Mouse (Mus musculus) lung, postnatal 36 days (tissue): ENCODE measurements around the gene Gabrb3.

Experiments
- DNase-seq: peaks from one replicate; pipeline ENCODE4 v3.0.0; 2022; ENCODE audit warnings: mixed read lengths

The Gabrb3 gene

DNA sequence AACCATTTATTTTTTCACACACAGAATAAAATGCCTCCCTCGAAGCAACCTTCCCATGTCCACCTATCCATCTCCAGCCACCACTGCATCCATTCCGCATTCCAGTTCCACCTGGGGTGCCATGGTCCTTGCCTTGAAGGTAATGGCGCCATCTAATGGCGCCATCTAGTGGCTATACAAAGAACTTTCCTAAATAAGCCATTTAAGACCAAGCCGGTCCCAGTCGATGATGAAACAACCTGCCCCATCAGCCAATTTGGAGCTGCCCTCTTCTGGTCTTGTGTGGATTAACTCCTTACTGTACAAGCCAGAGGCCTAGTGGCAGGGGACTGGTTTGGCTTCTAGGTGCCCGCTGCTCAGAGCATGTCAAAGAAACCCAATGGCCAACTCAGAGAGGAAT lies 119.1 kb downstream of the Gabrb3 start:
- no peak for DNase-seq

DNA sequence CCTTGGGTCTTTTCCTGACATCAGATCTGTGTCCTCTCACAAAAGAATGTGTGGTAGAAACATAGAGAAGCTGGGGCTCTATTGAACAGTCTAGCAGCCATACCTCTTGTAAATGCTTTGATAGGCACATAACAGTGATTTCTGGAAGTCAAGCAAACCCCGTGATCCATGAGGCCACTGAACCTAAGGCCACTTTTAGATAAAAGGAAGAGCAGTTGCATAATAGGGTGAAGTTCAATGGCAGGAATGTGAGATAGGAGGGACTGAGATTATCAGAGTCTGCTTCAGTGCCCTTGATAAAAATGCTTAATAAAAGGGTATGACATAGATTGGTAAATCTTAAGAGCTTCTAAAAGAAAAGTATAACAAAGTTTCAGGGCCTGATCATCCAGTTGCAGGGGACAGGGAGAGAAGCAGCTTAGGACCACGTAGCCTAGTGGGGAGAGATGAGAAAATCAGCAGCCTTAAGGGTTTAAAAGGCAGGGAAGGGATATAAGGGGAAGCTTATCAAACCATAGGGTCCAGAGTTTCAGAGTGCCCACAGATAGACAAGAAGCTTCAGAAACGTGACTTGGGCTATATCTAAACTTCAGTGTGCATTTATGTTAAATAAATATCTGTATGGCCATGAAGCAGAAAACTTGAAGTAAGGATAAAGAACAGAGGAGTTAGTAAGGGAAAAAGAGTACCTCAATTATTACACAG lies 141.4 kb downstream of the Gabrb3 start:
- no peak for DNase-seq

DNA sequence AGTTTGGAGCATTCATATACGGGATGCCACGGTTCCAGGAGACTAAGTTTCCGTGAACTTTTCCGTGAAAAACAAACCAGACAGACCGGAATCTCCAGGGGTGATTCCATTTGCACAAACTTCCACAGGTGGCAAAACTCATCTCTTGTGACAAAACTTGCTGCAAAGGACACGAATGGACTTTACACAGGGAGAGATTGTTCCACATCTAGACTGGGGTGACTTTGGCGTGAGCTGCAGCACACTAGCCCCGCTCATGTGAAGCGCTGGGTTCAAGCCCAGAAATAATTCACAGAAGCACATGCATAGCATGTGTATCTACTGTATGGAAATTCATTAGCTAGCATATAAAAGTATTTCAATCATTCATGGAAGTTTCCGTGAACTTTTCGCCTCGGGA lies 144.9 kb downstream of the Gabrb3 start:
- DNase-seq = no peak

DNA sequence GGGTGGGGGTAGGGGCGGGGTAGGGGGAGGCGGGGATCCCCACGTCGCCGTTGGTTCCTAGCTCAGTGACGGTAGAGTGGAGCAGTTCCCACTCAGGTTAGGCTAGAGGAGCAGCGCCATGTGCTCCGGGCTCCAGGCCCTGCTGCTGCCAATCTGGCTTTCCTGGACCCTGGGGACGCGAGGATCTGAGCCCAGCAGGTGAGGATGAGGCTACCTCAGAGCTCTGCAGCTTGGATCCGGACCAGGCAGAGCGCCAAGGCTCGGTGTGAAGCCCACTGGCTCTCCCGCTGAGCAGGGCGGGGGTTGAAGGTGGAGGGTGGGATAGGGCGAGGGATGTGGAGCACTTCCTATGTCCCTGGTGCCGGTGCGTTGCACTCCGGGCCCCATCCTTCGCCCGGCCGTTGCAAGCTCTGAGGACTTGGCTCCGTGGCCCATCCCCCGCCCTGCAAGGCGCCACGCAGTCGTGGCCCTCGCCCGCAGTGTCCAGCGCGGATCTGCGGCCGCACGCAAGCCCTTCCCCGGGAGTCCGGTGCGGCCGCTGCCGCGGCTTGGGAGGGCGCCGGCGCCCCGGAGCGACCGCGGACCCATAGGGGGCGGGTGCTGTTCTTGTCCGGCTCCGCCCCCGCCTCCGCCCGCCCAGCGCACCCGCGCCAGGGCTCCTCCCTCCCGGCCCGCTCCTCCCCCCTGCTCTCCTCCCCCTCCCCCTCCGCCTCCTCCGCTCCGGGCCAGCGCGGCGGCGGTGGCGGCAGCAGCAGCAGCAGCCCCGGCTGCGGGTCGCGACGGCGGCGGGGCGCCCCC lies 171.2 kb downstream of the Gabrb3 start:
- no peak for DNase-seq

DNA sequence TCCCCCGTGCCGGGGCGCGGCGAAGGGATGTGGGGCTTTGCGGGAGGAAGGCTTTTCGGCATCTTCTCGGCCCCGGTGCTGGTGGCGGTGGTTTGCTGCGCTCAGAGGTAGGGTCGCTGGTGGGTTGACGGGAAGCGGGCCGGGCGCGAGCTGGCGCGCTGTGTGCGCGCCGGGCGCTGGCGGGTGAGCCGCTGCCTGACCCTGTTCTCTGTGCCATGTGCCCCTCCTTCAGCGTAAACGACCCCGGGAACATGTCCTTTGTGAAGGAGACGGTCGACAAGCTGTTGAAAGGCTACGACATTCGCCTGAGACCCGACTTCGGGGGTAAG lies 171.7 kb downstream of the Gabrb3 start:
- no peak for DNase-seq

DNA sequence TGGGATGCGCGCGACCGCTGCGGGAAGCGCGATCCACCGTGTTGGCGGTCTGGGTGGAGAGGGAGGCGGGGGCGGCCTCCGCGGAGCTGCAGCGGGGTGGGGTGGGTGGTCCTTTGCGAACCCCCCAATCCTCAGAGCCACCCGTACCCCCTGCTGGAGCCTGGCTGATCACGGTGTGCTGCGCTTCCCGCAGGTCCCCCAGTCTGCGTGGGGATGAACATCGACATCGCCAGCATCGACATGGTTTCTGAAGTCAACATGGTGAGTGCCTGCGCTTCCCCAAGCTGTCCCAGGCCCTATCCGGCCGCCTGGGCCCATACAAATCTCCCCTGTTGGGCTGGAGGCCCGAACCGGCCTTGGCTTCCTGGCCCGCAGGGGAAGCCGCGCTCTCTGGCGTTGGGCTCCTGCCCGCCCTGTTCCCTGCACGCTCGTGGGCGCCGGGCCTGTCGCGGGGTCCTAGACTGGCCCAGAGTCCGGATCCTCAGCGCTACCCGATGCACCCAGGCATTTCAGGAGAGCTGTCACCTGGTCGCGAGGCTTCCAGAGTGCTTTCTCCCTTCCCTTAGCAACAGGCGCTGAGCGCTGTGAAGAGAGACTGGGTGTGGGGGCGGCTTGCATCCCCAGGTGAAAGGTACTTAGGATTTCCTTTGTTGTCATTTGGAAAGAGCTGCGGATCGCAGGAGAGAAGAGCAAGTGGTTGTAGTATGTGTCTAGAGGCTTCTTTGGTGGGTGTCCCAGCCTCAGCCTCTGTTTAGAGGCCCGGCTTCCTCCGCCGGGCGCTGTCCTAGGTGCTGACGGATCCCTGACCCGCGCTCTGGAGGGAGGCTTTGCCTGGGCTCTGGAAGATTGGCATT lies 172.3 kb downstream of the Gabrb3 start:
- DNase-seq = no peak

DNA sequence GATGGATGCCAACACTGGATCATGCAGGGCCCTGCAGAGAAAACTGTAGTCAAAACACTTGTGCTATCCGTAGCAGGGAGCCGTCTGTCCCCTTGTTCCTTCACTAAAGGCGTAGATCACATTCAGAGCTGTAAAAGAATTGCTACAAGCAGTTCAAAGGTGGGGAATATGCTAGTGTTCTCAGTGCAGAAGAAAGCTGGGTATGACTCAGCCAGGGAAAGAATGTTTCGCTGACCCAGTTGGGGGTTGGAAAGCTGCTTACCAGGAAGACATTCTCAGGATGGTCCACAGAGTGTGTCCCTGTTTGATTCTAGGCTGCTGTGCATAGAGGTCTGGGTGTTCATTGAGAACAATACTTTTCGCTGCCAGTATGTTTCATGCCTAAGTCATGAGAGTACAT lies 177.8 kb downstream of the Gabrb3 start:
- no peak for DNase-seq

DNA sequence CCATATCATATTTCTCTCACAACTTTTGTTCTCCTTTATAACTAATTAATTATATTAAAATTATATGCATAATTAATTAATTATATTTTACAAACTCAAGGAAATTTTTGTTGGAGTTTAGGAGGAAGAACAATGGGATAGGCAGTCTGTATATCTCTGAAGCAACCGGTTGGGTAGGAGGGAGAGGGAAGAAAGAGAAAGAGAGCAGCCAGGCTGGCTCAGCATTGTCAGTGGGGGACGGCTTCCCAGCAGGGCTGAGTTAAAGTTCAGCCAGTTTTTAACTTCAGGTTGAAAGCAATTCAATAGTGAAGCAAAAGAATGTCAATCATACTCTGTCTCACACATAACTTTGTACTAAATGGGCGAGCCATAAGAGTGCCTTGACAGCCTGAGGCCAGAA lies 199.2 kb downstream of the Gabrb3 start:
- DNase-seq = no peak

DNA sequence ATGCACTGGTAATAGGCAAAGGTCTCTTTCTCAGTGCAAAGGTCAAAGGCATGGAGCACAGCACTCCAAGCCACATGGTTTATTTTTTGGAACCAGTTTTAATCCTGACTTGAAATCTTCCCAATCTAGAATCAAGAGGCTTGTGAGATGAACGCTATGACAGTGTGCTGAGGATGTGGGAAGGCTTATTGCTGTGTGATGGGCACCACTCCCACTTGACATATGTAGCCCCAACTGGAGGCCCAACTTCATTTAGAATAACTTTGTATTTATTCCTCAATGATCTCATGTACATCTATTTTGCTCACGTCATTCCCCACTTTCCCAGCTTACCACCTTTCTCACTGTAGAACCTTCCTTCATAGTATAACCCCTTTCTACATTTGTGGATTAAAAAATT lies 200.5 kb downstream of the Gabrb3 start:
- no peak for DNase-seq

DNA sequence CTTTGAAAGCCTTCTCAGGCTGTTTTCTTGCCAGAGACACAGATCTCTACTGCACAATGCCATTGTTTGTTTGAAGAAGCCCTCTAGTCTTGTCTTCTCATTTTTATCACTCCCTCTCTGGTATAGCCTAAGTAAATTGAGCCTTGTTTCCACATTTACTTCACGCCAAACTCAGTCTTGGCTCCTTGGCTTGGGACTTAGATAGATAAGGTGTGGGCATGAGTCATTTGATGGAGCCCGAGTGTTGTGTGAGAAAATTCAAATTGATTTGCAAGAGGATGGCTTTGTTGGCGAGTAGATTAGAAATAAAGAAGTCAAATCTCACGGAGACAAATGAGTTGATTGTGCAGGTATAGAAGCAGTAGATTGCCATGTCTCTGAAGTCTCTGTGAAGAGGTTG lies 204.2 kb downstream of the Gabrb3 start:
- DNase-seq = no peak

DNA sequence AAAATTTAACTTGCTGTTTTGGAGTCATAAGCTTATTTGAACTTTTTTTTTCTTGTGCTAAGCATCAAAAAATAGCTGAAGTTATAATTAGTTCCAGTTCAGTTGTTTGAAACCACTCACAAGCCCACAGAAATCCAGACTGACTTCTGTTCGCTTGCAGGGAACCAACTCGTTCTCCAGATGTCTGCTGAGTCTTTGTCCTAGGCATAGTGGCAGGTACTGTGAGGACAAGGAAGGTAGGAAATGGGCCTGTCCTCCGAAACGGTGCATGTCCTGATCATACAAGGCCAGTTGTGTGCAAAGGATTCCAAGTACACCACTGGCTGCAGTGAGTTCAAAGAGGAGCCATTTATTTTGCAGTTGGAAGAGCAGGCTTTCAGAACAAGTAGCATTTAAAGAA lies 215.5 kb downstream of the Gabrb3 start:
- DNase-seq = no peak

DNA sequence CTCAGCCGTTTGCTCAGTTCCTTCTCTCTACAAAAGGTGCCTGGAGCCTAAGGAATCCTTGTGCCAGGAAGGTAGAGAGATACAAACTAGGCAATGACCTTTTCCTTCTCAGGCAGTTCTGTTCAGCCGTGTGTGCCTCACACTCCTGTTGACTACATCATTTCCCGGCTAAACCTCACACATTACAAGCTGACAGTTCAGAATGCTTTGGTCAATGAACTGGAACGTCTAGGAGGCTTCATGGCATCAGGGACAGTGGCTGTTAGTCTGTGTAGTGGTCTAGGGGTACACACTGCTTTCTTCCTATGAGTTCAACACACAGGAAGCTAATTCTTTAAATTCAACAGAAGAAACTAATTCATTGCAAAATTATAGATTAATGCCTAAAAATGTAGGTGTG lies 216.2 kb downstream of the Gabrb3 start:
- no peak for DNase-seq

DNA sequence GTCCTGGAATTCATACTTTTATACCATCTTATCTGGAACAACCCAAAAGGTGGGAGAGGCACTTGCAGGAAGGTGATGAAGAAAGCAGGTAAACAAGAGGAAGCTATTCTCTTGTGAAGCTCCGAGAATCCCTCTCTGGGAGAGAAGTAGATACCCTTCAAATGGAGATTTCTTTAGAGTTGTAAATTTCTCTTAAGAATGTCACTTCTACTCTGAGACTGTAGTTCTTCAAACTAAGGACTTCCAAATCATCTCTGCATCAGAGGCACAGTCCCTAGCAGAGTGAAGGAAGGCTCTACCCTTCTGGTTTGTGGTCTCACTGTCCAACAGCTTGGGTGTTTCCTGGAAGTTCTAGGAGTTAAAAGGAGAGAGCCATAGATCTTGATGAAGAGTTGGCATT lies 221.3 kb downstream of the Gabrb3 start:
- DNase-seq = no peak

DNA sequence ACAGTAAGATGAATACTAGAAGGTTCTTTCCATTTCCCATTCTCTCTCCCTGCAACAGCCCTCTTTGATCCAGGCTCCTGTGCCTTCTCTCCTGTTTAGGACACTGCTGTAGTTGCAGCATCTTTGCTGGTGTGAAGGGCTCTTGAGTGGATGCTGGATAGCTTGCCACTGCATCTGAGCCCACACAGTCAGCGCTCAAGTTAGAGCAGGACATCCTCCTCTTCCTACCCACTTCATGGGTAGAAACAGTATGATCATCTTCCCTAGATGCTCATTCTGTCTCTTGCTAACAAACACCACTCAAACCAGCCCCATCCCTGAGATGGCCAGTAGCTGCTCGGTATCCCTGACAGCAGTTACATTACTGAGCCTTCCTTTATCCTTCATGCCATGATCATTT lies 227.9 kb downstream of the Gabrb3 start:
- DNase-seq = no peak

DNA sequence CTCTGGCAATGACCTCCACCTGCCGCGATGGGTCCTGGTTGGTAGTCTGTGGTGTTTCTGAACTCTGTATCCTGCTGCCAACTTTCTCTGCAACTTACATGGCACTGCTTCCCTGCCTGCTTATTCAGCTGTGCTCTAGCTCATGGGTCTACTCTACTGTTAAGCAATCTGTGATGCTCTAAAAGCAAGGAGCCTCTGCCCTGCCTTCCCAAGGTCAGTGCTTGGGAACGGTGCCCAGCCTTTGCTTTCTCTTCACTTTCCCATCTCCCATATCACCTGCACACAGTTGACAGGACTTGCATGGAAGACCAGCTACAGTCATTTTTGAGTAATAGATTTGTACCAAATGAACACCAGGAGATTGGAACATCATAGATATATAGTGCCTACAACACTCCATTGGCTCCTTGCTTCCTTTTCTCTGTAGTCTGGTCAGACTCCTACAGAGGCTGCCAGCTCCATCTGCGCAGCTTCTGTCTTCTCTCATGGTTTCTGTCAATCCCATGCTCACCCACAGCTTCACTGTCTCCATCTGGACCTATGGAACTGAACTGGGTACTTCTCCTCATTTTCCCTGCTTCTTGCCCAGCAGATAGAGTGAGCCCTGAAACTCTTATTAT lies 228.8 kb downstream of the Gabrb3 start:
- no peak for DNase-seq

DNA sequence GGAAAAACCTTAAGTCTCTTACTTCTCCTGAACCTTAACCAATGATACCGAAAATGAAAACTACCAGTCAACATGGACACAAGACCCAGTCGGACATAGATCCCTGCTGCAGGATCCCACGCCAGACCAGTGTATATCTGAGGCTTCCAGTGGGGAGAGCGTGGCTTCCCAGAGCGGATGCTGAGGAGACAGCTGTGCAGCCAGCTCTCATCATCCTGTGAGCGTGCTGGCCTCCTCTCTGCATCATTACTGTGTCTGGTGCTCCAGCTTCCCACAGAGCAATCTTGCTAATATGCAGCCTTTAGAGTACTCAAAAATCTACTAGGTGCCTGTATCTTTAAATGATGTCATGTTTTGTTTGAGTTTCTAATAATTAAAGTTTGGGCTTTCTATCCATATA lies 257.9 kb downstream of the Gabrb3 start:
- DNase-seq = no peak

DNA sequence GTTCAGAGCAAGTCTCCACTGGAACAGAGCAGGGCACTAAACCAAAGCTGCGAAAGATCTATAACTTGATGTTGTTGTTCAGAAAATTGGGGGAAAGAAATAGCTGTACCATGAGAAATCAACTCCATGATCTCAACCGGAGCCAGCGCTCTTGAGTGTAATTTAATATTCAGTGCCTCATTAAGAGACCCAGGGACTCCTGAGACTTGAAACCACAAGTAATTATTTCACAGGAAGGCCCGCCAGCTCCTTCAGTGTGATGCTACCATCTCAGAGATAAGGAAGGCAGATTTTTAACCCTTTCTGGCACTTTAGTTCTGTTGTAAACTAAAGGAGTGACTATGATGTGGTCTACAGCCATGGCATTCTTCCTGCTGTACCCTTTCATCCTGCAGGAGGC lies 270.3 kb downstream of the Gabrb3 start:
- DNase-seq = no peak

DNA sequence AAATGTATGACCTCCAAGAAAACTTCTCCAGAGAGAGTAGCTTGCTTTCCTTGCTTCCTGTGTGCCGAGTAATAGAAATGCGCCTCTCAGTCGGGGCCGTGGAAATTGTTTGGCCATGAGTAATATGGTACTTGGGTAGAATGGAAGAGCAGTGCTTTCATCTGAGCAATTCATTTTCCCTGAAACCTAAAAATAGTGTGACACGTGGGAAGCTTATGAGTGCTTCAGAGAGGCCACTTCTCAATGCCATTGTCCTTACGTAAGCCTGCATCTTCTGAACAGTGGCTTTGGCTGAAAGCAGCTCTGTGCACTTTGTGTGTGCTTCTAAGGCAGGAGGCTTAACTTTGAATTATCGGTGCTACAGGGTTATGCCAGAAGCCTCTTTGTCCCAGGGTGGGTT lies 280.9 kb downstream of the Gabrb3 start:
- peak; percentile 33 for DNase-seq

DNA sequence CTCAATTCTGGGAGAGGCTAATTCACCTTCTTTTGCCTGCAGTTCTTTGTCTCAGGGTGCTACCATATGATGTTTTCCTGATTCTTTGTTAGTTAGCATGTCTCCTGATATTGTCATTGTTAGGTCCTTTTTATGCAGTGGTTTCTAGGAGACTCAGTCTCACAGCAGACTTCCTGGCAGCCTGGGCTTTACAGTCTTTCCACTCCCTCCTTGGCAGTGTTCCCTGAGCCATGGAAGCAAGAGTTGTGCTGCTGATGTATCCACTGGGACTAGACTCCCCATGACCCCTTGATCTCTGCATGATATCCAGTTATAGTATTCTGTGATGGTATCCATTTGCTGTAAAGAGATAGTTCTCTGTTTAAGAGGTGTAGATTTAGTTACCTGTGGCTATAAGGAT lies 281.6 kb downstream of the Gabrb3 start:
- no peak for DNase-seq

DNA sequence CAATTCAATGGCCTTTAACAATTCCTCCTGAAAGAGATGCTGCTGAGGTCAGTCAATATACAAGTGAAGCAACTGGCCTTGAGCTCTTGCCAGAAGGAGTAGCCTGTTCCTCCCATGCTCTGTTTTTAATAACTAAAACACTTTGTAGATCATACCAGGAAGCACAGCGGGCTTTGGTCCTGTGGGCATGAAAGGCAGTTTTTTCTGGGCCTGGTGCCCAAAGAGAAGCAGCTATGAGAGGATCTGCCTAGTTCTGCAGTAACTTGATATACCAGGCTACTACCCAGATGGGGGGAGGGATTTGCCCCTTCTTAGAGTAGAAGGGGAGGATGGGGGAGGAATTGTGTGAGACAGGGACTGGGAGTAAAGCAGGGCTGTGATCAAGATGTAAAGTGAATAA lies 284.1 kb downstream of the Gabrb3 start:
- DNase-seq = peak; percentile 0

DNA sequence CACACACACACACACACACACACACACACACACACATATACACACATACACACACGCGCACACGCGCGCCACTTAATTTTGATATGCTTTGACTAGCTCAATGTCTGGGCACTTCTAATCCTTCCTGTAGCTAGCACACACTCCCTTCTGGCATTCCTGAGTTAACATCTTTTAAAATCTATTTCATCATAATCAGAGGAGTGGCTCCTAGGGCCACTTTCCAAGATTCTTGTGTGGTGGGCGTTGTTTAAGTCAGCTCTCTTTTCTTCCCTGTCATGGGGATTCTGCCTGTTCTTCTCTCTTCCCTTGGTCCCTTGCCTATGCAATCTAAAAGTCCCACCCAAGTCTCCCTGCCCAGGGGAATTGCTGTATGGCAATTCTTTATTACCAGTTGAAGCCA lies 286.6 kb downstream of the Gabrb3 start:
- no peak for DNase-seq

DNA sequence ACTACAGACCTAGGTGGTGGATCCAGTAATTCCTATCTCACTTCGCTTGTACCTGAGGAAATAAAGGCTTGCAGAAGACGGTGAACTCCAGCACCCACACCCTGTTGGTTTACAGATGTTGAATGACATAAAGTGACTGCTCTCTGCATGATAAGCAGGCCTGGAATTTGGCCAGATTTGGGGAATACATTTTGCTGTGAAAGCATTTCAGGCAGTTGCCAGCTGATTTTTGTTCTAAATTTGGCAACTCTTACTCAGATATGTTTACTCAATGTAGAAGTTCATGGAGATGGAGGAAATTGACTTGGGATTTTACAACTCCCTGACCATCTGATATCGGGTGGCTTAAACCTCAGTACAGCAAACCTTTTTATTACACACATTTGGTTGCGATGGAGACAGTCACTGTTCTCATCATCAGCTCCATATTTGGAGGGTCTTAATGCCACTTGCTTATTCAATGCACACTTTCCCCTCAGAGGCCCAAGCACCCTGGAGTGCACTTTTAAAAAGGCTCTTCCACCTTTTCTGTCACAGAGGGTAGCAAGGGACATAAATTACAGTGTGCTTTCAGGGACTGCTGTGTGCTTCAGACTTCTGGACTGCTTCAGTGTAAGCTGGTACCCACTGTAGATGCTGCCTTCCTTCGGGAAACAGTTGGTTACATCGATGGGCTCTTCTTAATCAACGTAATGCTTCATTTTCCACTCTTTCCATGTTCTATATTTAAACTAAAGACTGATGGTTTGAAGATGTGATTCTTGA lies 287.7 kb downstream of the Gabrb3 start:
- no peak for DNase-seq

DNA sequence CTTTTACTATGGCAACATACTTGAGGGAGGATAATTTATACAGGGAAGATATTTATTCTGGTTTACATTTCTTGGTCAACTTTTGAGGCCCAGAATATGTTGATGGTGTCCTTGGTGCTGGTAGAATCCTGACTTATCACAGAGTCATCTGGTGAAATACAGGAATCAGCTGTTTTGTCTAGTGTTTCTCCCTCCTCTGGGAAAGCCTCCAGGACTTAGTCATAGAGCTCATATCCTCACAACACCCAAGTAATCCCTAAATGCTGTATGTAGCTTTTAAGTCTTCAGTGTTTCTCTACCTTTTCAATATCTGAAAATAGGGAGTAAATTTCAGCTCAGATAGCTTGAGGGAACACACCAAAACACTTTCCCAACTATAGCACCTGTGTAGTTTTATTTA lies 292.2 kb downstream of the Gabrb3 start:
- DNase-seq = no peak
